Mouse (Mus musculus) colon, adult 2 months (tissue): ENCODE measurements around the gene Olfr414. TPM values are rescaled to one million over a fixed set of nuclear protein-coding genes. Genes with fewer than 3 reads are reported as not detected.

Source experiments
- polyA plus RNA-seq: library from polyadenylated mRNA; depleted of rRNA; stranded (reverse); fragments of >200 nt; gene quantifications from 2 replicates; pipeline ENCODE4 v1.2.3, GENCODE M21; 2012; rRNA removed

Gene Olfr414
- polyA plus RNA-seq: not detected in 2 replicates

DNA sequence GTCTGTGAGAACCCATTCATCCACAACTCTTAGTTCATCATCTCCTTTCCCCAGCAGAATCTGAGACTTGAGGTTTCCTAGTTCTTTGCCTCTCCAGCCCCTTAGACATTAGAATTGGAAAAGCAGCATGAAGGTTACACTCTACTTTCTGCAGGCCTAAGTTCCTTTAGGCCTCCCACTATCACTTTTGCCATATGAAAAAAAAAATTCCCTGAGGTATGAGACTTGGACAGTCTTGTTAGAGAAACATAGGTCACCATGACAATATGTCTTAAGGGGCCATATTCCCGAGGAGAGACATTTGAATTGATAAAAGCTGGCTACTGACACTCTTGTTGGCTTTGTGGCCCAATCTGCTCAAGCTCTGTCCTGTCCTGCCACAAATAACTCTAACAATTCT, at the start of gene Olfr414:
Gene Olfr414 (plus strand): TSS at position 301 of the 400 bp plus-strand sequence.

DNA sequence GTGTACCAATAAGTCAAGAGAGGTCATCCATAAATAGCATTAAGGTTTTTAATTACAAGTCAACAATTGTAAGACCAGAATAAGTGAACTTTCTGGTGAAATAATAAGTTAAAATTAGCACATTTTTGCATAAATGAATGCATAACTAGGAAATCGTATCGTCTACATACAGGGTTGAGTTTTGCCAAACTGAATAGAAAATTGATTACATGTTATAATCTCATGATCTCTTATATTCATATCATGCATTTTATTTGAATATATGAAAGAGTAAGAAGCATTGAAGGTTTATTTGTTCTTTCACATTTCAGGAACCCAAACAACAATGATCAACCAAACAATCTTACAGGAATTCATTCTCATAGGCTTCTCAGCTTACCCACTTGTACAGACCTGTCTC, 33.1 kb upstream of the Olfr414 start, which contains the start of gene Olfr248:
Gene Olfr248 (plus strand): TSS at position 301 of the 400 bp plus-strand sequence.

DNA sequence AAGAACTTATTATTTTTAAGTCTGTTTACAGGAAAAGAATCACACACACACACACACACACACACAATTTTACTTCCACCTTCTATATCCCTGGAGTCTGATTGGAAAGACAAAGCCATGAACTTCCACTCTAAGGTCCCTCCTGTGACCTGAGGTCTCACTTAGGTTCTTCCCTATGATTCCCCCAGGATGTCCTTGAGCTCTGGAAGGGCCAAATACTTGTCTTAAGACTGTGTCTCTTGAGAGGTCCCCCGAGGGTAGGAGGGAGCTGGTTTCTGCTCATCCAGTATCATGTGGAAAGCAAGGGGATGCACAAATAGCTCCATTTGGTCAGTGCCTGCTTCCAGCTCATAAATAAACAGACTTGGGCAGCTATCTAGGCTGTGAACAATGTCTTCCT, 17.9 kb downstream of the Olfr414 start, which contains the start of gene Olfr220:
Gene Olfr220 (plus strand): TSS at position 301 of the 400 bp plus-strand sequence.

Other genes starting within 250 kb of the Olfr414 start
- gene Olfr419, start 172.0 kb upstream of the Olfr414 start, polyA plus RNA-seq: not detected in 2 replicates
- gene Mptx1, start 93.5 kb upstream of the Olfr414 start, polyA plus RNA-seq: 65.3 and 144 TPM in 2 replicates
- gene Olfr417, start 58.9 kb upstream of the Olfr414 start, polyA plus RNA-seq: not detected in 2 replicates
- gene Olfr248, start 33.0 kb upstream of the Olfr414 start, polyA plus RNA-seq: not detected in 2 replicates
- not detected in 2 replicates for gene Olfr220, start 18.0 kb downstream of the Olfr414 start, polyA plus RNA-seq
- gene Fmn2, start 77.8 kb downstream of the Olfr414 start, polyA plus RNA-seq: 0.17 and 0.23 TPM in 2 replicates